Mouse (Mus musculus): ENCODE data around the gene Phb2.
"Not testable (repeated sequence)": the region's sequence is repeated elsewhere in the genome, so short reads cannot be mapped to it uniquely, and the experiment has no call there.

Phb2 gene

GRCm38 (mm10) chr6:124711824-124712782, at the start of gene Phb2, which contains the start of gene Emg1:
TSS of gene Phb2 (plus strand) at chr6:124712336.
TSS of gene Emg1 (minus strand) at chr6:124712178.
- DNase-seq, result peak; percentile 99

GRCm38 (mm10) chr6:124662477-124663423, 49.4 kb upstream of the Phb2 start, which contains the start of gene Lpcat3:
TSS of gene Lpcat3 (plus strand) at chr6:124663027.
- peak; percentile 100 for DNase-seq

GRCm38 (mm10) chr6:124663424-124663795, 48.7 kb upstream of the Phb2 start:
- no peak for DNase-seq

GRCm38 (mm10) chr6:124664256-124664655, 47.9 kb upstream of the Phb2 start:
- DNase-seq, result no peak

GRCm38 (mm10) chr6:124665011-124665410, 47.1 kb upstream of the Phb2 start:
- DNase-seq, result no peak

- peak; percentile 74 to 78 for DNase-seq
These were observed 42.8 kb upstream of the Phb2 start for GRCm38 (mm10) chr6:124669234-124669859.

GRCm38 (mm10) chr6:124670281-124670900, 41.7 kb upstream of the Phb2 start:
- DNase-seq, result peak in 1 of 2 experiments; percentile 32

GRCm38 (mm10) chr6:124672100-124672499, 40.0 kb upstream of the Phb2 start:
- no peak for DNase-seq

GRCm38 (mm10) chr6:124673619-124674018, 38.5 kb upstream of the Phb2 start:
- DNase-seq, result peak; percentile 73 to 75

- DNase-seq, result no peak
These were observed 37.5 kb upstream of the Phb2 start for GRCm38 (mm10) chr6:124674591-124674990.

- DNase-seq, result no peak
These were observed 36.0 kb upstream of the Phb2 start for GRCm38 (mm10) chr6:124676171-124676570.

GRCm38 (mm10) chr6:124678769-124679168, 33.4 kb upstream of the Phb2 start:
- DNase-seq, result no peak

- no peak for DNase-seq
These were observed 32.6 kb upstream of the Phb2 start for GRCm38 (mm10) chr6:124679486-124679885.

GRCm38 (mm10) chr6:124682291-124682690, 29.8 kb upstream of the Phb2 start:
- DNase-seq, result not testable (repeated sequence)

GRCm38 (mm10) chr6:124683591-124684417, 28.3 kb upstream of the Phb2 start:
- peak in 1 of 2 experiments; percentile 44 for DNase-seq

GRCm38 (mm10) chr6:124685606-124686386, 26.3 kb upstream of the Phb2 start:
- no peak for DNase-seq

GRCm38 (mm10) chr6:124686644-124687043, 25.5 kb upstream of the Phb2 start:
- not testable (repeated sequence) for DNase-seq

- no peak for DNase-seq
These were observed 23.9 kb upstream of the Phb2 start for GRCm38 (mm10) chr6:124688151-124688758.

GRCm38 (mm10) chr6:124689011-124689410, 23.1 kb upstream of the Phb2 start:
- DNase-seq, result no peak

- no peak for DNase-seq
These were observed 21.6 kb upstream of the Phb2 start for GRCm38 (mm10) chr6:124690517-124690916.

All from cerebellum, postnatal 10 days (tissue).